Mouse (Mus musculus): ENCODE measurements around the gene Sco2. TPM values are rescaled to one million over a fixed set of nuclear protein-coding genes. Genes with fewer than 3 reads are reported as not detected.

The Sco2 gene
- total RNA-seq (2015) (7.3 and 10.4 TPM in 2 replicates), total RNA-seq (2017) (3.4 and 5.7 TPM in 2 replicates)

DNA sequence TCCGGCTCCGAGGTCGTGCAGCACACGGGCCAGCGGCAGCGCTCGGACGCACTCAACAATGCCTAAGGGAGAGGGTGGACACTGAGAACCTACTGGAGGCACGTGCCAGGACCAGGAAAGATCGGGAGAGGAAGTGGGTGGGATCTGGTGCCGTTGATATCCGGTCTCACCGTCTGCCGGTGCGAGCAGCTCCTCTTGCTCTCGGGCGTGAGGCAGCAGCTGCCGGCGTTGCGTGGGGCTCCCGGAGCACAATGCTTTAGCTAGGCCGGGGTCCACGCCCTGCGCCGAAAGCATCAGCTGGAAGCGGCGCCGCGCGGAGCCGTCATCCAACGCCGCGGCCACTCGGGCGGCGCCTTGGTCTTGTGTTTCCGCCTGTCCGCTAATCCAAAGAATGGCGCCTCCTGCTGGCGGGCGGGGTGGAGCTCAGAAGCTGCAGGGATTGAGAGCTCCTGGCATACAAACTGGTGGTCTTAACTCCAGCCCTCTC lies at the start of gene Sco2:
TSS of gene Sco2 (minus strand) at position 85 of the 487 bp plus-strand sequence.
- peak; percentile 79 for ATAC-seq (ENCODE audit: poor library complexity, severe bottlenecking)

DNA sequence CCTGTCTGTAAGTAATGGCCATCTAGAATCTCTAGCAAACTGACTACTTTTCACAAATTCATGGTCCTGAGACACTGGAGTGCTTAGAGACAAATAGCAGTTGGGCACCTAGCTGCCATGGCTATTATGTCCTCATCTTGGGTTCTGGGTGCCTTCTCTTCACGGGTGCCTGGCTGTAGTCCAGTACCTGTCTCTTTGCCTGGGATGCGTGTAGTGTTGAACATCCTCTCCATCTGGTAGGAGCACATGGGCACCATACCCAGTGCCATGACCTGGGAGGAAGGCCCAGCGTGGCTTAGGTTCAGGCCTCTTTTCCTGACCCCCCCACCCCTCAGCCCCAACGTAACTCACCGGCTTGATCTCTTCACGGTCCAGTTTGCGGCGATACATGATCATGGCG lies 48.3 kb upstream of the Sco2 start:
- no peak for ATAC-seq (ENCODE audit: poor library complexity, severe bottlenecking)

DNA sequence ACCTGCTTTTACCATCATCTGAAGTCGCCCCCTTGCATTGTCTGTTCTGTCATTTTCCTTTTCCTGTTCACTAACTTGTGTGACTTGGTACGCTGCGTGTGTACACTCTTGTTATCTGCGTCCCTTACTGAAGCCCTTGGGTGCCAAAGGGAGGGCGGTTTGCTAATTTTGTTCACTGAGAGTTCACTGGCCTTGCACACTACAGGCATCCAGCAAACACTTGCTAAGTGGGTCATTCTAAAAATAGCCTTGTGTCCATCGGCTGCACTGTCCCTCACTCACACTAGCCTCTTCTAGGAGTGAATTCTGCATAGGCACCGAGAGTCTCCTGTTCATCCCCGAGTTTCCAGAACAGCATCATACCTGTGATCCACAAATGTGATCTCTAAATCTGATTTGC lies 41.6 kb upstream of the Sco2 start:
- ATAC-seq (ENCODE audit: poor library complexity, severe bottlenecking): no peak

DNA sequence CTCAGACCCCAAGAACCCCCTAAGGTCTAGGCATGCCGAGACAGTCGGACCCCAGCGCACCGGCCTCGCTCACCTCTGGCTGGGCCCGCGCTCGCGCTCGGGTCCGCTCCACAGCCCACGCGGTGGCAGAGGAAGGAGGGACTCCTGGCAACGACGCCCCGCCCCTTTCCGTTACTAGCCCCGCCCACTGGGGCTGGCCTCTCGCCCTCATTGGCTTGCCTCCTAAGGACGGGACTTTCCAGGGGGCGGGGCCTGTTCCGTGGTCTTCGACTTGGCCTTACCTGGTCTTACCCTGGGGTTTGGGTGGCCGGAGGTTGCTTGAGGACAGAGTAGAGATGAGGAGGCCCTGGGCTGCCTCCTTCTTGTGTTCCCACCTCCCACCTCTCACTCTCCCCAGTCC lies 36.5 kb upstream of the Sco2 start, which contains the start of gene Syce3:
TSS of gene Syce3 (minus strand) at position 386 of the 400 bp plus-strand sequence.
- ATAC-seq (ENCODE audit: poor library complexity, severe bottlenecking): no peak

DNA sequence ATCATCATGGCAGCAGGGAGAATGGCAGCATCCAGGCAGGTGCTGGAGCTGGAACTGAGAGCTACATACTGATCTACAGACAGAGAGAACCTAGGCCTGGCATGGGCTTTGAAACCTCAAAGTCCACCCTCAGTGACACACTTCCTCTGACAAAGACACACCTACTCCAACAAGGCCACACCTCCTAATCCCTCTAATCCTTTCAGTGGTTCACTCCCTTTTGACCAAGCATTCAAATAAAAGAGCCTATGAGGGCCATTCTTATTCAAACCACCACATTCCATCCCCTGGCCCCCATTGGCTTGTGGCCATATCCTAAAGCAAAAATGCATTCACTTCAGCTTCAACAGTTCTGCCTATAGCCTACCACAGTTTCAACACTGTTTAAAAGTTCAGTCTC lies 33.0 kb upstream of the Sco2 start:
- ATAC-seq (ENCODE audit: poor library complexity, severe bottlenecking): no peak

DNA sequence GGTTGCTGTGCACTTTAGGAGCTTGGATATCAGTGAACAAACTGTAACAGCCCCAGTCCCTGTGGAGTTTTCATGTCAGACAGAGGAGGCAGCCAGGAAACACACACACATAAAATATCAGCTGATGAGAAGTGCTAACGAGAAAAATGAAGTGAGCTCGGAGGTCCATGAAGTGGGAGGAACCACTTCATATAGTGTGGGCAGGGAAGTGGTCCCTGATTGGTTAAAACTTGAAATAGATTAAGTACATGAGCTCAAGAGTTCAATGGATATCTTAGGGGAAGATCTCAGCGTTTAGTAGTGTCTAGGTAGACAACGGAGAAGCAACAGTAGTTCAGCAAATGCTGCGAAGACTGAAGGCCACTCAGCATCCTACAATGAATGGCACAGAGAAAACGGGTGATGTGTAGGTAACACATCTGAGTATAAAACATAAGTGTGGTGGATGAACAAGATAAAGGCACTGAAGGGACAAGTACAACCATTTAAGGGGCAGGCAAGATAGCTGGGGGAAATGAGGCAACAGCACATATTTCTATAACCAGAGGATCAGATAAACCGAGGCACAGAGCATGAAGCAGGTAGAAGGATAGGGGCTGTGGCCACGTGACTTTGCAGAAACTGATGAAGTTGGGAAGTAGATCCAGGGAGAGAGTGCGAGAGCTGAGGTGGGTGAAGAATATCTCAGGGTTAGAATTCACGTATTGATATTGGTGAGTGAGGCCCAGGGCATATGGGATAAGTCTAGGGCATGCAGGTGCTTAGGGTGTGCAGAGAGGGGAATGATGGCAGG lies 31.4 kb upstream of the Sco2 start:
- no peak for ATAC-seq (ENCODE audit: poor library complexity, severe bottlenecking)

DNA sequence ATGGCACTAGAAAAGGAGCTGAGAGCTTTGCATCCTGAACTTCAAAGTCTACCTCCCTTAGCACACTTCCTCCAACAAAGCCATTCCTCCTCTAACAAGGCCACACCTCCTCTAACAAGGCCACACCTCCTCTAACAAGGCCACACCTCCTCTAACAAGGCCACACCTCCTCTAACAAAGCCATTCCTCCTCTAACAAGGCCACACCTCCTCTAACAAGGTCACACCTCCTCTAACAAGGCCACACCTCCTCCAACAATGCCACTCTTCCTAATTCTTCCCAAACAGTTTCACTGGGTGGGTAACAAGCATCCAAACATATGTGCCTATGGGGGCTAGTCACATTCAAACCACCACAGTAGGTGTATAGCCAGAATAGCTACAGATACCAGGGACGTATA lies 28.8 kb upstream of the Sco2 start:
- no peak for ATAC-seq (ENCODE audit: poor library complexity, severe bottlenecking)

DNA sequence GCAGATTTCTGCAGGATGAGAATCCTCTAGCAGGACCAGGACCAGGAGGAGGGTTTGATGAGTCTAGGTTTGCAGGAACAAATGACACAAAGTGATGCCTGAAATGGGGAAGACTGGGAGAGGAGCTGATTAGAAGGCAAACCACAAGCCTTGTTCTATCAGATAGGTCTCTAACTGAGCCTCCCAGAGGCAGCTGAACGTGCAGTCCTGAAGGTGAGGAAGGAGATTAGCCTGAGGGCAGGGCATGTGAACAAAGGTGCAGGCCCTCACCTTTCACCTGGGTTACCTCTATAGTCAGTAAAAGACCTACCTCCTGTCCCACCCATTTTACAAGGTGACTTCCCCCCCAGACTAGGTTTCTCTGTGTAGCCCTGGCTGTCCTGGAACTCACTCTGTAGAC lies 26.1 kb upstream of the Sco2 start:
- ATAC-seq (ENCODE audit: poor library complexity, severe bottlenecking): no peak

DNA sequence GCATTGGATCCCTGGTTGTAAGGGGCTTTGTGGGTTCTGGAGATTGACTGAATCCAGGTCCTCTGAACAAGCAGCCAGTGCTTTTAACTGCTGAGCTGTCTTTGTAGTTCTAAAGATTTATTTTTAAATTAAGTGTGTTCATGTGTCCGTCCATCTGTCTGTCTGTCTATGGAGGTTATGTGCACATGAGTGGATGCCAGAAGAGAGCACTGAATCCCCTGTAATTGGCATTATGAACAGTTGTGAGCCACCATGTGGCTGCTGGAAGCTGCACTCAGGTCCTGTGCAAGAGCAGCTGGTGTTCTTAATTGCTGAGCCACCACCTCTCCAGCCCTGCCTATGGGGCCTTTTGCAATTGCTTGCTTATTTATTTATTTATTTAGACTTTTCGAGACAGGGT lies 24.5 kb upstream of the Sco2 start:
- ATAC-seq (ENCODE audit: poor library complexity, severe bottlenecking): no peak

DNA sequence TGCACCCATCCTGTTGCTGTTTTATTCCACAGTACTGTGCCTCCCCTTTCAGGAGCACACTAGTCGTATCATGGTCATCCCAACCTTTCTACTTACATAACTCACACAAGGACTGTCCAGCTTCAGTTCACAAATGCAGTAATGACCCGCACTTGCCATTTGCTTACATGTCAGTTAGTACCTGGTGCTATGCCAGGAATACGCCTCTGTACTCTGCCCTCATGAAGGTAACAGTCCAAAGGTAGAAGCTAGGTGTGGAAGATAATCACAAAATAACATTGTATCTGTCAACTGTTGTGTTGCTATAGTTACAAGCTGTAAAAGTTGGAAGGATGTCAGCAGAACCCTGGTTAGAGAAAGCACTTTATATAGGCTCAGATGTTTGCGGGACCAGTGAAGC lies 23.2 kb upstream of the Sco2 start:
- ATAC-seq (ENCODE audit: poor library complexity, severe bottlenecking): no peak

DNA sequence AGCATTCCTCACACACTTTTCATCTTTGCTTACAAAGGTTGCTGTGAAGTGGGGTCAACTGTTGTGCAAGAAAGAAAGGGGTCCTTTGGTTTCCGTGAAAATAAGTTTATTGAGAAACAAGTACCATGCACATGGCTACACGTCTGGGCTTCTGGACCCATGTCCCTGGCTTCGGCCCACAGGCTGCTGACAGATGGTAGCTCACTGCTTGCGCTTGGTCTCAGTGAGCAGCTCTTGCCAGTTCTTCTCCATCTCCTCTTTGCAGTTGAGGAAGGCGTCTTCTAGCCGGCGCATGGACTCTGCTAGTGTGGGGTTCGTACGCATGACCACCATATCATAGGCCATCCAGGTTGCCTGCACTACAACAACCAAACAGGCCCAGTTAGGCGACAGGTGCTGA lies 16.4 kb upstream of the Sco2 start:
- ATAC-seq (ENCODE audit: poor library complexity, severe bottlenecking): no peak

DNA sequence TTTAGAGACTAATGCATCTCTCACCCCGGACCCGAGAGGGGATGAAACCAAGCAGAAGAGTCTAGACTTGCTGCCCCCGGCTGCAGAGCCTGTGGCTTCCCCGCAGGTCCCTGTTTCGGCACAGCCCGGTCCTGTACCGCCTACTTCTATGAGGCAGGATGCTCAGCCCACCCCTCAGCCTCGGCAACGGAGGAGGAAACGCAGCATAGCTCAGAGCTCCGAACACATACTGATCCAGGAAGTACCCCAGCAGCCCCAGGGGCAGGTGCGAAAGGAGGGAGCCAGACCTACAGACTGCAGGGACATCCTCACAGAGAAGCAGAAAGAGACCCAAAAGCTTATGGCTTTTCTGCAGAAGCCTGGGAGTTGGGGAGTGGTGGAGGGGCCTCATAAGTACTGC lies 13.5 kb upstream of the Sco2 start:
- no peak for ATAC-seq (ENCODE audit: poor library complexity, severe bottlenecking)

DNA sequence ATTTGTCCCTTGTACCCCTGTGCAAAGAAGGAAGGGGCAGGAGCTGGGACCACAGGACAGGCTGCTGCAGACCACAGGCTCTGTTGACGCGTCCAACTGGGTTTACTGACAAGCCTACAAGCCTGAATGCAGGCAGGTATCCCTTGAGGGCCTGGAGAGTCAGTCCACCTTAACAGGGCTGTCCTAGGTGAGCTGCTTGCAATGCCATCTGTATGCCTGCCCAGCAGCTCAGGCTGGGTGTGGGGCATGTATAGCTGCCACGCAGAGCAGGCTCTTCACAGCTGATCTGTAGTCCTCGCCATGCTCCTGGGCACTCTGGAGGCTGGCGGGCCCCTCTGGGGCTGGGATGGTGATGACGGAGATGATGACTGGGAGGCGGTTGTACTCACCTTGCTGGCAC lies 11.0 kb upstream of the Sco2 start, which contains the start of gene Klhdc7b:
TSS of gene Klhdc7b (plus strand) at position 301 of the 400 bp plus-strand sequence.
- ATAC-seq (ENCODE audit: poor library complexity, severe bottlenecking): no peak

DNA sequence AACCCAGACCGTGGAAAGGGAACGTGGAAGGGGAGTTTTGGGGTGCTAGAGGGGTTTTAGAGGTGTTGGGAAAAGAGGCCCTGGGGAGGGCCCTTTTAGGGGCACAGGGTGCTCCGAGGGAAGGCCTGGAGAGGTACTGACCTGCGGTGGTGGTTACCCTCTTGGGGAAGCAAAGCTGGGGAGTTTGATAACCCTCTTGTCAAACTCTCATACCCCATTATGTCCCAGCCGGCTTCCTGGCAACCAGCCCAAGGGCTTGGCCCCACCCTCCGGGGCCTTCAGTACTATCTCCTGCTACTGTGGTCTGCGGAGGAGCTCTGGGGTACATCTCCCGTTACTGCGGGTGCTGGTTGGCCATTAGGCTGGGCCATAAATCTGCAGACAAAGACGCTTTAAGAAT lies 5.8 kb upstream of the Sco2 start:
- ATAC-seq (ENCODE audit: poor library complexity, severe bottlenecking): no peak

DNA sequence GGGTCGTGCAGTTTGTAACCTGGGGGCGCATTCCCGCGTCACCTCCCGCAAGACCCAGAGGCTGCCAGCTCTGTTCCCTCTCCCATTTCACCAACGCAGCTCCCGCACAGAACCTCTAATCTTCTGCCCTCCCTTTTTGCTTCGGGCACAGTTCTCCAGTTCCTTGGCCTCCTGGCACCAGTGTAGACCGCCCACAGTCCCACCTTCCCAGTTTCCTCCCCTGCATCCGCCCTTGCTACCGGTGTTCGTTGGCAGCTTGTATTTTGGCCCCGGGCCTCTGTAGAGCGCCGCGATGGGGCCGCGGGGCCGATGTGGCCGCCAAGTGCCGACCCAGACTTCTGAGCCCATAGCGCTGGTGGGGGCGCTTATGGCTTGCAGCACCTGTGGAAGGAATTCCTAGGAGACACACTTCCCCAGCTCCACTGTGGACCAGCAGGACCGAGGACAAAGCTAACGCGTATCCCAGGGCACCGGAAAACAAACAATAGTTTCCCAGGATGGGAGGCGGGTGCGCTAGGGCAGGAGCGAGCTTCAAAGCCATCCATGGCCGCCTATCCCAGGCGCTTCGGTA lies 5.3 kb upstream of the Sco2 start, which contains the start of gene Odf3b:
TSS of gene Odf3b (minus strand) at position 452 of the 571 bp plus-strand sequence.
- ATAC-seq (ENCODE audit: poor library complexity, severe bottlenecking): peak; percentile 30

DNA sequence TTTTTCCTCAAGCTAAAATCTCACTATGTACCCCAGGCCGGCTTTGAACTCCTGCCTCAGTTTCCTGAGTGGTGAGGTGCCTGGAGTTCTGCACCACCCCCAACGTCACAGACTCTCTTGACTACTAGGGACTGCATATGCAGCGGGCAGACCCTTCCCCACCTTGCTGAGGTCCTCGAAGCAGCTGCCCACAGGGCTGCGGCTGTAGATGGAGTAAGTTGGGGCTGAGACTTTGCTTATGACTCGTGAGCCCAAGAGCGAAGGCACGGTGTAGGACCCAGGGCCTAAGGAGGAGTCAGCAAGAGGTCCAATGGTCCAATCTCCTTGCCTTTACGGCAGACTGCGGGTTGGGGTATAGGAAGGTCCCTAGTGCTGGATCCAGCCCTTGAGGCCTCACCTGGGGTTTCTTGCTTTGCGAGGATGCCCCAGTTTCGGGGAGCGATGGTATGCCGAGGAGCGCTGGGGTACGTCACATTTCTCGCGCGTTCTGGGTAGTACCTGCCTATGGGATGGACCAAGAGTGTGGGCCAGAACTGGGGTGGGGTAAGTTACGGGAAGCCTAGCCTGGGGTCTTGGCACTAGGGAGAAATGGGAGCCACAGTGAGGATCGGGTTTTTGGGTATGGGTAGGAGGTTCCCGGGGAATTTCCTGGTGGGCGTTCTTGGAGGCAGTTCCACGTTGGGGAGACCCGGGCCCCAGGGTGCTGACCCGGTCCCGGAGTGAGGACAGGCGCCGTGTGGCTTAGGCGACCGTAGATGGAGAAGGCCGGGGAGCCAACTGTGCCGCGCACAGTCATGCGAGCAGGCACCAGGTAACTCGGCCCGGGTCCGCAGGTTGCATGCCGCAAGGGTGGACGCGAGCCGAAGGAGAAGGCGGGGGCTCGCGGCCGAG lies 4.5 kb upstream of the Sco2 start:
- ATAC-seq (ENCODE audit: poor library complexity, severe bottlenecking): no peak; the same call in 1 of the 2 replicates

DNA sequence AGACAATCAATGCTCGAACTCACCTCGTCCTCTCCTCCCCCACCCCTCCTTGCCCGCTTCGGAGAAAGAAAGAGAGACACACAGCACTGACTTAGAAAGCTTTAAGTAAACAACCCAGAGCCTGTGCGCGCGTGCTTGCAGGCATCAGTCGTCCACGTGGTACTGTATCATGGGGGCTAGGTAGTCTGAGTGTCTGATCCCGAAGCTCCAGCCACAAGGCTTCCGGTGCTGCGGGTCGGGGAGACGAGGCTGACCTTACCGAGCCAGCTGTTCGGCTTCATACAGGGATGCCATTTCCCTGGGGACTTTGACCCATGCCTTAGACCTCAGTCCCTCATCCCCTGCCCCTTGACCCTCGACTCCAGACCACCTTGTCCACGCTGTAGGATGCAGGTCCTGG lies 3.7 kb upstream of the Sco2 start:
- ATAC-seq (ENCODE audit: poor library complexity, severe bottlenecking): no peak

DNA sequence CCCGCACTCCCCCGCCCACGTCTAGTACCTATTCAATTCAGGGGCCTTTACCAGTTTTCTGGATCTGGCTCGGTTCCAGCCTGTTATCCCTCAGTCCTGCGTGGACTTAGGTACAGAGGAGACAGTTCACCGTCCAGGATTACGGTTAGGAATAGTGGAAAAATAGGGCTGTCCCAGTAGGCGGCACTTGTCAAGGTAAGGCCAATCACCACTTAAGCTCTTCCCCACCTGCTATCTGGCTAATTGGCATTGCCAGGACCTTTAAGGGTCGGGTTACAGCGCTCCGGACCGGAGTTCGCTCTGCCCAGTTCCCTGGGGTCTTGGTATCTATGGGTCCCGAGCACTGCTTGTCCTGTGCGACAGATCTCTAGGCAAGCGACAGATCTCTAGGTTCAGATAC lies 3.3 kb upstream of the Sco2 start, which contains the start of gene Tymp:
TSS of gene Tymp (minus strand) at position 83 of the 400 bp plus-strand sequence.
- ATAC-seq (ENCODE audit: poor library complexity, severe bottlenecking): no peak

DNA sequence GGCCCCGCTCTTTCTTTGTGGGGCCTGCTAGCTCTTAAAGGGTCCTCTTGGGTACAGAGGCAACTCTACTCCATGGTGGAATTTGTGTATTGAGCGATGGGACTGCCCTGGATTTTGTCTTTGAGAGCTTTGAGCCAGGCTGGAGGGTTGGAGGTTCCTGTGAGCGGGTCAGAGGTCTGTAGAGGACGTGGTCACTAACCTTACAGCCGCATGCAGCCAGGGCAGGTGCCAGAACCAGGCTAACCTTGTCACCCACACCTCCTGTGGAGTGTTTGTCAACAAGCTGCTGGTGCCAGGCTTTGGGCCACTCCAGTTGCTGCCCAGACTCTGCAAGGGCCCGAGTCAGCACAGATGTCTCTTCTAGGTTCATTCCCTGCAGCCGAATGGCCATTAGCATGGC lies 2.4 kb upstream of the Sco2 start:
- ATAC-seq (ENCODE audit: poor library complexity, severe bottlenecking): no peak

DNA sequence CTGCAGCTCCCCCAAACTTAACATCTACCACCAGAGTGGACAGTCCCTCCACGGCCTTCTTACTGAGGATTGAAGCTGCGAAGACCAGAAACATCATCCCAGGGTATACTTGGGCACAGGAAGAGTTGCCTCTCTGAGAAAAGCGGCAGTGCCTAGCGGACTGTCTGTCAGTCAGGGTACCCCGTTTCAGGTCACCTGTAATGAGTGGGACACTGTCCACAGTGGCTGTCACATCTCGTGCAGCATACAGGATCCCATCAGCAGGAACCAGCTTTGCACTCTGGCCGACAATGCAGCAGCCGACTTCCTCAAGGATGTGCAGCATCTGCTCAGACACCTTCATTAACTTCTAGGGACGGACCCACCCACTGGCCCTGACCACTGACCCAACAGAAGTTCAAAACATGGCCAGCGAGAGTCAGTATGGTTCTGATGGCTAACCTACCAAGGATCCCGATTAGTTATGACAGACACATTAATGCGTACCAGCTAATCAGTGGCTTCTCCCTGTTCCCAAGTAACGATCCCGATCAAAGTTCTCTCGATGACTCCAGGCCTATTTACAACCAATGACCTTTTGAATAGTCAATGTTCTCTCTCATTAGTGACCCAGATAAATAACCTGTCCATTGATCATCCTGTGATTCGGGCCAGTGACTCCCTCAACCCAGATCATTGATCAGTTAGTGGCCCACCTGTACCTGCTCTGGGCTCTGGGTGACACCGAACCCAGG lies 1.3 kb upstream of the Sco2 start:
- ATAC-seq (ENCODE audit: poor library complexity, severe bottlenecking): no peak
